Mouse (Mus musculus): ENCODE measurements around the gene Ncam1. TPM values are rescaled to one million over a fixed set of nuclear protein-coding genes. Genes with fewer than 3 reads are reported as not detected.

Ncam1 gene
- total RNA-seq, 2 experiments from 2014 or later, result 20.0 to 30.6 TPM

- no peak for DNase-seq
Observed at GRCm38 (mm10) chr9:49675696-49676465, 122.8 kb downstream of the Ncam1 start.

- no peak for DNase-seq
Observed at GRCm38 (mm10) chr9:49672646-49673199, 126.0 kb downstream of the Ncam1 start.

GRCm38 (mm10) chr9:49667066-49667465, 131.7 kb downstream of the Ncam1 start:
- no peak for DNase-seq

GRCm38 (mm10) chr9:49665361-49665760, 133.4 kb downstream of the Ncam1 start:
- no peak for DNase-seq

GRCm38 (mm10) chr9:49663927-49664320, 134.8 kb downstream of the Ncam1 start:
- DNase-seq, result no peak

GRCm38 (mm10) chr9:49662958-49663926, 135.5 kb downstream of the Ncam1 start:
- DNase-seq, result no peak

GRCm38 (mm10) chr9:49661480-49661879, 137.2 kb downstream of the Ncam1 start:
- DNase-seq, result no peak

- DNase-seq, result no peak
Observed at GRCm38 (mm10) chr9:49658381-49658856, 140.3 kb downstream of the Ncam1 start.

- DNase-seq, result no peak
Observed at GRCm38 (mm10) chr9:49654470-49654869, 144.3 kb downstream of the Ncam1 start.

GRCm38 (mm10) chr9:49653478-49654245, 145.1 kb downstream of the Ncam1 start:
- DNase-seq, result no peak

GRCm38 (mm10) chr9:49644296-49644695, 154.4 kb downstream of the Ncam1 start:
- no peak for DNase-seq

- no peak for DNase-seq
Observed at GRCm38 (mm10) chr9:49640764-49641163, 158.0 kb downstream of the Ncam1 start.

GRCm38 (mm10) chr9:49640142-49640541, 158.6 kb downstream of the Ncam1 start:
- no peak for DNase-seq

- DNase-seq, result no peak
Observed at GRCm38 (mm10) chr9:49637955-49638354, 160.8 kb downstream of the Ncam1 start.

GRCm38 (mm10) chr9:49635668-49636326, 162.9 kb downstream of the Ncam1 start:
- DNase-seq, result no peak

- no peak for DNase-seq
Observed at GRCm38 (mm10) chr9:49632591-49632990, 166.1 kb downstream of the Ncam1 start.

GRCm38 (mm10) chr9:49630336-49630735, 168.4 kb downstream of the Ncam1 start:
- no peak for DNase-seq

- DNase-seq, result no peak
Observed at GRCm38 (mm10) chr9:49624910-49625309, 173.8 kb downstream of the Ncam1 start.

- no peak for DNase-seq
Observed at GRCm38 (mm10) chr9:49623934-49624505, 174.7 kb downstream of the Ncam1 start.

GRCm38 (mm10) chr9:49622928-49623676, 175.6 kb downstream of the Ncam1 start:
- no peak for DNase-seq
